Mouse (Mus musculus): Measurements from ENCODE around the gene Foxl2. TPM values are rescaled to one million over a fixed set of nuclear protein-coding genes. Genes with fewer than 3 reads are reported as not detected.

The Foxl2 gene
- polyA plus RNA-seq, 1 experiment from 2014 or later = not detected

DNA sequence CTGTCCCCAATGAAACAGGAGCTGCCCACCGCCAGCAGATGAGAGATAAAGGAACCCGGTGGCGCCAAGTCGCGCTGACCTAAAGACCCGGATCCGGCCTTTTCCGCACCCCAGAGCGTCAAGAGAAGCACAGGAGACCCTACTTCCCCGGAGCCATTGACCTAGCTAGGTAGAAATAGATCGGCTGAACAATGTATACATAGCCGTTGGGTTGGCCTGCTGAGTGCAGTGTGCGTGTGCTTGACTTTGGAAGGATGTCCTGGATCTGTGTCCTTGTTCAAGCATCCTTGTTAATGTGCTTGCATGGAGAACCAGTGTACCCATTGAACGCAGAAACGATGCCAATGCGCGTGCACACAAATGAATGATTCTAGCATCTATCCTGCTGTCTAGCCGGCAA is 8.6 kb downstream of the Foxl2 start:
- peaks cover 86% of the 10 kb centered on the region for H3K27me3 ChIP-seq
- no peaks in the 10 kb centered on the region for H3K36me3 ChIP-seq
- ATAC-seq (replicated peaks; ENCODE audit: insufficient number of reproducible peaks, insufficient read depth, low FRiP score, low read depth) = no peak
- no peak overlapping the region for H3K4me3 ChIP-seq
- no peak overlapping the region for H3K9ac ChIP-seq
- H3K4me2 ChIP-seq = no peak overlapping the region
- no peak overlapping the region for H3K27ac ChIP-seq
- 0 out of 2 replicates have a peak, but pooled peaks cover 4% of the 10 kb centered on the region for H3K4me1 ChIP-seq (replicated peaks)
- H3K9me3 ChIP-seq (replicated peaks) = no peaks in the 10 kb centered on the region
- WGBS = 8% methylated on average over 18 of the region's 18 CpGs

DNA sequence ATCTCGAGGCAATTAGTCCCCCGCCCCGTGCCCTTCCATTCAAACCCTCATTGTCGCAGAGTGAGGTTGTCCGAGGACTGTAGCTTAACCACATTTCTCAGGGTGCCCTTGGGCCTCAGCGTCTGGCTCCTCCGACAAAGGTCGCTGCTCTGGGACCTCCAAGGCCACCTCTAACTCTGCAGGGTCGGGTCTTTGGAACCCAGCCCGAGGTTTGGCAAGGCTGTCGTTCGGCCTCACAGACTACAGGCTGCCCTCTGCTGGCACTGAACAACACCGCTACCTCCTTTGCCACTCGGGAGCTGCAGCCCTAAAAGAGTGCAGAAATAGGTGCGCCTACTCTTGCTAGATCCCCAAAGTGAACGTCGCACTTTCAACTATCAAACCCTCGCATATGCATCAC is 10.0 kb downstream of the Foxl2 start:
- WGBS = 2% methylated on average over 18 of the region's 18 CpGs
- no peak overlapping the region for H3K4me3 ChIP-seq
- ATAC-seq (replicated peaks; ENCODE audit: insufficient number of reproducible peaks, insufficient read depth, low FRiP score, low read depth) = no peak; the same call in 1 of the 2 replicates

GRCm38 (mm10) chr9:98973101-98973521 is 18.0 kb downstream of the Foxl2 start:
- Histone ChIP-seq H3K4me1 (replicated peaks) (peaks cover 8% of the 10 kb centered on the region), H3K27ac (no peak overlapping the region), H3K9me3 (replicated peaks) (0 out of 2 replicates have a peak, but pooled peaks cover 4% of the 10 kb centered on the region), H3K36me3 (no peaks in the 10 kb centered on the region), H3K9ac (peak overlapping the region; percentile 43), H3K4me3 (peak overlapping the region; percentile 52), H3K27me3 (peaks cover 81% of the 10 kb centered on the region), H3K4me2 (peak overlapping the region; percentile 79)
- no peak for ATAC-seq (replicated peaks; ENCODE audit: insufficient number of reproducible peaks, insufficient read depth, low FRiP score, low read depth)
- WGBS = under 1% methylated on average over 40 of the region's 40 CpGs

More for the DNA sequence above, 10.0 kb downstream of the Foxl2 start:
- Histone ChIP-seq H3K9ac (no peak overlapping the region), H3K27me3 (peaks cover 85% of the 10 kb centered on the region), H3K36me3 (no peaks in the 10 kb centered on the region), H3K9me3 (replicated peaks) (no peaks in the 10 kb centered on the region), H3K4me1 (replicated peaks) (0 out of 2 replicates have a peak, but pooled peaks cover 4% of the 10 kb centered on the region), H3K4me2 (peak overlapping the region; percentile 42), H3K27ac (no peak overlapping the region)

DNA sequence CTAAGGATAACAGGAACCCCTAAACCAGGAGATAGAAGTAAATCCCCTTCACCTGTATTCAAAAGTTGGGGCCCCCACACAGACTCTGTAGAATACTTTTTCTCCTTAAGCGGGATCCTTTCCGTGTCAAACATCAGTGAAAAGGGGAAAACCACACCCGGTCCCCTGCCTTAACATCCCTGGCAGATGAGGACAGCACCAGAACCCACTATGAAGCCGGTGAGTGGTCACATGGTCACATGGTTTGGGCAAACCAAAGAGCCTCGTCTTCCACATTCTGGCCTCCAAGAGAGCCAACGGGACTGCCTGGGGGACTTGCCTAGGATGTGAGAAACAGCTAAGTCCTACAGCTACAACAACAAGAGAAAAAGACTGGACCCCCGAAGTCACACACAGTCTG is 18.5 kb downstream of the Foxl2 start:
- peaks cover 81% of the 10 kb centered on the region for H3K27me3 ChIP-seq

GRCm38 (mm10) chr9:98974898-98975297 is 19.8 kb downstream of the Foxl2 start:
- no peak for ATAC-seq (replicated peaks; ENCODE audit: insufficient number of reproducible peaks, insufficient read depth, low FRiP score, low read depth)
- 33% methylated on average over 2 of the region's 2 CpGs for WGBS

More for the DNA sequence above, 18.5 kb downstream of the Foxl2 start:
- Histone ChIP-seq H3K9me3 (replicated peaks) (0 out of 2 replicates have a peak, but pooled peaks cover 4% of the 10 kb centered on the region), H3K27ac (no peak overlapping the region), H3K4me3 (peak overlapping the region; percentile 52), H3K9ac (no peak overlapping the region), H3K36me3 (no peaks in the 10 kb centered on the region), H3K4me2 (peak overlapping the region; percentile 79), H3K4me1 (replicated peaks) (peaks cover 8% of the 10 kb centered on the region)
- no peak for ATAC-seq (replicated peaks; ENCODE audit: insufficient number of reproducible peaks, insufficient read depth, low FRiP score, low read depth)
- WGBS = 9% methylated on average over 7 of the region's 7 CpGs

DNA sequence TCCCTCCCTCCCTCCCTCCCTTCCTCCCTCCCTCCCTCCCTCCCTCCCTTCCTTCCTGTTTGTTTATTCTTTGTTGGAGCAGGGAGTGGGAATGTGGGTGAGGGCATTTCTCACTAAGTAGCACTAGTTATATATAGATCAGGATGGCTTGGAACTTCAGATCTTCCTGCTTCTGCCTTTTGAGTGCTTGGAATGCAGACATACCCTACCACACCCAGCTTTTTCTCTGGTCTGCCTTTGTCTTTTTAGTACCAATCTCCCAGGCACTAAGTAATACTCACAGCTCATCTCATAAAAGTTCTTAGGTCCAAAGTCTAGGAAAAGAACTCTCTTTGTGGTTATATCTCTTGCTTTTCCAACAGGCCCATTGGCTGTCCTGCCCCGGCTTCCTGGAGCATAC is 21.0 kb downstream of the Foxl2 start:
- no peak overlapping the region for H3K9ac ChIP-seq
- no peak overlapping the region for H3K27ac ChIP-seq
- no peak for ATAC-seq (replicated peaks; ENCODE audit: insufficient number of reproducible peaks, insufficient read depth, low FRiP score, low read depth)
- H3K4me3 ChIP-seq = no peak overlapping the region
- H3K4me2 ChIP-seq = no peak overlapping the region
- WGBS = 88% methylated on average over 1 of the region's 1 CpGs
- H3K9me3 ChIP-seq (replicated peaks) = no peaks in the 10 kb centered on the region
- peaks cover 66% of the 10 kb centered on the region for H3K27me3 ChIP-seq
- peaks cover 14% of the 10 kb centered on the region for H3K4me1 ChIP-seq (replicated peaks)
- H3K36me3 ChIP-seq = no peaks in the 10 kb centered on the region

More at GRCm38 (mm10) chr9:98974898-98975297, 19.8 kb downstream of the Foxl2 start:
- H3K9ac ChIP-seq = no peak overlapping the region
- 0 out of 2 replicates have a peak, but pooled peaks cover 4% of the 10 kb centered on the region for H3K9me3 ChIP-seq (replicated peaks)
- no peak overlapping the region for H3K27ac ChIP-seq
- no peak overlapping the region for H3K4me3 ChIP-seq
- no peak overlapping the region for H3K4me2 ChIP-seq
- no peaks in the 10 kb centered on the region for H3K36me3 ChIP-seq
- H3K4me1 ChIP-seq (replicated peaks) = peaks cover 12% of the 10 kb centered on the region
- peaks cover 72% of the 10 kb centered on the region for H3K27me3 ChIP-seq

GRCm38 (mm10) chr9:98976520-98976919 is 21.4 kb downstream of the Foxl2 start:
- Histone ChIP-seq H3K4me2 (no peak overlapping the region), H3K27me3 (peaks cover 66% of the 10 kb centered on the region), H3K4me3 (no peak overlapping the region), H3K27ac (no peak overlapping the region), H3K4me1 (replicated peaks) (peaks cover 14% of the 10 kb centered on the region), H3K9ac (no peak overlapping the region), H3K36me3 (no peaks in the 10 kb centered on the region), H3K9me3 (replicated peaks) (no peaks in the 10 kb centered on the region)
- WGBS = 36% methylated on average over 5 of the region's 5 CpGs
- no peak for ATAC-seq (replicated peaks; ENCODE audit: insufficient number of reproducible peaks, insufficient read depth, low FRiP score, low read depth)

- ATAC-seq (replicated peaks; ENCODE audit: insufficient number of reproducible peaks, insufficient read depth, low FRiP score, low read depth) = peak; percentile 77
- WGBS = 6% methylated on average over 29 of the region's 29 CpGs
Measured at GRCm38 (mm10) chr9:98979431-98980416, 24.6 kb downstream of the Foxl2 start.

DNA sequence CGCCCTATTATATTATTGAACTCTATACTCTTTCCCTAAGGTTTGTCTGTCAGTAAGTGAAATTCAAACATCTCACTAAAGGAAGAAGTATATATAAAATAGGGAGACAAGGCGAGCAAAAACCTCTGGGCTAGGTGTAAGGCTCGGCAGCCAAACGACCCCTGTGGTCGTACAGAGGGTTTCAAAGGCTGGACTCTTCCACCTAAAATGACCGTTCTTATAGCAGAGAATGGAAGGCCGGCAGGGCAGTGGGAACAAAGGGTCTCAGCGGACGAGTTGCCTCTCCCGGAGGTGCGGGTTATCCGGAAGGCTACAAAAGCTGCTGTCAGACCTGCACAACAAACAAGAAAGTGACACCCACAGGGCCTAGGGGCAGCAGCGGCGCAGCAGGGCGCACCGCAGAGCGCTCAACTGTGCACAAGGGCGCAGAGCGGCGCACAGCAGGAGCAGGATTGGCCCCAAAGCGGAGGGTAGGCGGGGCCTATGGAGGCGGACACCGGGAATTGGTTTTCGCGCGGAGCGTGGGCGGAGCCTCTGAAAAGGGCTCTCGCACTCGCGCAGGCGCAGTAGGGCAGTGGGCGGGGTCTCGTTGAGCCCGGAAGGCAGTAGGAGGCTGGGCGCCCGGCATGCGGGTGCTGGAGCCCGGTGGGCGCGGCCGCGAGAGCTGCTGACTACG is 30.9 kb downstream of the Foxl2 start, which contains the start of gene Faim:
Faim (plus strand) TSS at position 574 of the 676 bp plus-strand sequence.
- Histone ChIP-seq H3K4me3 (peak within 1 kb of the TSS; percentile 88), H3K27me3 (peaks cover 30% of the 10 kb centered on the region; the same call in 1 of the 2 replicates), H3K9ac (peak within 1 kb of the TSS; percentile 75), H3K4me2 (peak within 1 kb of the TSS; percentile 96), H3K9me3 (replicated peaks) (no peaks in the 10 kb centered on the region), H3K36me3 (no peaks in the 10 kb centered on the region), H3K27ac (peak within 1 kb of the TSS; percentile 52), H3K4me1 (replicated peaks) (peaks cover 8% of the 10 kb centered on the region)
- ATAC-seq (replicated peaks; ENCODE audit: insufficient number of reproducible peaks, insufficient read depth, low FRiP score, low read depth) = peak; percentile 99
- 1% methylated on average over 45 of the region's 45 CpGs for WGBS

More at GRCm38 (mm10) chr9:98979431-98980416, 24.6 kb downstream of the Foxl2 start:
- Histone ChIP-seq H3K4me1 (replicated peaks) (peaks cover 6% of the 10 kb centered on the region; the same call in 1 of the 2 replicates), H3K9me3 (replicated peaks) (no peaks in the 10 kb centered on the region), H3K9ac (no peak overlapping the region), H3K27ac (no peak overlapping the region), H3K36me3 (no peaks in the 10 kb centered on the region), H3K4me3 (peak overlapping the region; percentile 37), H3K4me2 (peak overlapping the region; percentile 55), H3K27me3 (peaks cover 64% of the 10 kb centered on the region)

DNA sequence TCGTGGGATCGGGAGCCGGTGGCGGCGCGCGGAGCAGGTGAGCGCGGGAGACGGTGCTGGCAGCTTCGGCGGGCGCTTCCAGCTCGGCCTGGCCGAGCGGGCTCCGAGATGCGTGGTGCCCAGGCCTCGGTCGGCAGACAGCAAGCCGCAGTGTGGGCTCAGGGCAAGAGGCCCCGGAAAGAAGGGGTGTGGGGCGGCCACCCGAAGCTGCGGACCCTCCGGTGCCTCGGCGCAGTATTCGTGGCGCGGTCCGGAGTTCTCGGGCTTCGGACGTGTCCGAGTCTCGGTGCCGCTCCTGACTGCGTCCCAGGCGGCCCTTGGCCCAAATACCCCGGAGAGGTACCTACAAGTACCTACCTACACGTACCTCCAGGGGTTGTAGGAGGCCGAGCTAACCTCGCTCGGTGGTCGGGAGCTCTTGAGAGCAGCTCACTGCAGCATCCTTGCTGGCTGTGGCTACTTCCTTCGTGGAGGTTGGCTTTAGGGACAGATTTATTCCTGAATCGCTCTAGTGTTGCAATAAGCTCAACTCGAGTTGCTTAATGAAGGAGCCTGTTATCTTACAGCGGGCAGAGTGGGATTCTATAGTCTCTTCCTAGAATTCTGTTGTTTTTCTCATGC is 31.5 kb downstream of the Foxl2 start:
- H3K27ac ChIP-seq = no peak overlapping the region
- ATAC-seq (replicated peaks; ENCODE audit: insufficient number of reproducible peaks, insufficient read depth, low FRiP score, low read depth) = peak; percentile 30; the same call in 1 of the 2 replicates
- WGBS = under 1% methylated on average over 50 of the region's 50 CpGs

More for the DNA sequence above, 31.5 kb downstream of the Foxl2 start:
- H3K9ac ChIP-seq = peak overlapping the region; percentile 75
- no peaks in the 10 kb centered on the region for H3K36me3 ChIP-seq
- peak overlapping the region; percentile 88 for H3K4me3 ChIP-seq
- peaks cover 8% of the 10 kb centered on the region for H3K4me1 ChIP-seq (replicated peaks)
- H3K27me3 ChIP-seq = peaks cover 23% of the 10 kb centered on the region; the same call in 1 of the 2 replicates
- H3K9me3 ChIP-seq (replicated peaks) = no peaks in the 10 kb centered on the region
- H3K4me2 ChIP-seq = peak overlapping the region; percentile 96

Measured in heart, embryonic 15.5 days (tissue).